Mouse (Mus musculus): Measurements from ENCODE around the gene Abcc5. TPM values are rescaled to one million over a fixed set of nuclear protein-coding genes. Genes with fewer than 3 reads are reported as not detected.

Gene Abcc5
- polyA plus RNA-seq, 1 experiment = 21.3 TPM

Other genes with a start within 250 kb of the Abcc5 start
- not detected in 2 replicates for gene Map6d1, start 185.0 kb downstream of the Abcc5 start, polyA plus RNA-seq (2012; ENCODE audit: insufficient read depth, insufficient read length, missing spikeins)
- gene Parl, start 124.0 kb downstream of the Abcc5 start, polyA plus RNA-seq (2012; ENCODE audit: insufficient read depth, insufficient read length, missing spikeins) = 73.4 and 78.8 TPM in 2 replicates
- 0.79 TPM in 1 of 2 replicates, not detected in the other for gene Cyp2ab1, start 101.0 kb downstream of the Abcc5 start, polyA plus RNA-seq (2012; ENCODE audit: insufficient read depth, insufficient read length, missing spikeins)
- 35.8 and 42.2 TPM in 2 replicates for gene Eif2b5, start 72.4 kb upstream of the Abcc5 start, polyA plus RNA-seq (2012; ENCODE audit: insufficient read depth, insufficient read length, missing spikeins)
- 19.9 and 25.2 TPM in 2 replicates for gene Dvl3, start 90.6 kb upstream of the Abcc5 start, polyA plus RNA-seq (2012; ENCODE audit: insufficient read depth, insufficient read length, missing spikeins)
- gene Ap2m1, start 109.1 kb upstream of the Abcc5 start, polyA plus RNA-seq (2012; ENCODE audit: insufficient read depth, insufficient read length, missing spikeins) = 73.6 and 86.4 TPM in 2 replicates
- 43.3 and 44.3 TPM in 2 replicates for gene Abcf3, start 122.2 kb upstream of the Abcc5 start, polyA plus RNA-seq (2012; ENCODE audit: insufficient read depth, insufficient read length, missing spikeins)
- not detected in 2 replicates for gene Vwa5b2, start 163.1 kb upstream of the Abcc5 start, polyA plus RNA-seq (2012; ENCODE audit: insufficient read depth, insufficient read length, missing spikeins)
- 3.6 and 8.2 TPM in 2 replicates for gene Eef1akmt4, start 185.2 kb upstream of the Abcc5 start, polyA plus RNA-seq (2012; ENCODE audit: insufficient read depth, insufficient read length, missing spikeins)
- not detected in 2 replicates for gene Gm49333, start 185.2 kb upstream of the Abcc5 start, polyA plus RNA-seq (2012; ENCODE audit: insufficient read depth, insufficient read length, missing spikeins)
- gene Alg3, start 185.3 kb upstream of the Abcc5 start, polyA plus RNA-seq (2012; ENCODE audit: insufficient read depth, insufficient read length, missing spikeins) = 15.9 and 17.3 TPM in 2 replicates
- gene Camk2n2, start 194.9 kb upstream of the Abcc5 start, polyA plus RNA-seq (2012; ENCODE audit: insufficient read depth, insufficient read length, missing spikeins) = 0.88 and 4.0 TPM in 2 replicates
- gene Ece2, start 203.4 kb upstream of the Abcc5 start, polyA plus RNA-seq (2012; ENCODE audit: insufficient read depth, insufficient read length, missing spikeins) = not detected in 2 replicates
- gene Psmd2, start 225.3 kb upstream of the Abcc5 start, polyA plus RNA-seq (2012; ENCODE audit: insufficient read depth, insufficient read length, missing spikeins) = 120 and 145 TPM in 2 replicates
- gene Eif4g1, start 241.9 kb upstream of the Abcc5 start, polyA plus RNA-seq (2012; ENCODE audit: insufficient read depth, insufficient read length, missing spikeins) = 168 and 178 TPM in 2 replicates

Data from brown adipose tissue, adult 24 weeks (tissue).